Mouse (Mus musculus) heart, adult 11 months (tissue): ENCODE measurements at regions not wholly inside any gene's neighbourhood (a gene's known extent, or its start where the extent isn't known, plus 50 kb on each side); places are given as distances from the start of the nearest gene placed in this dataset.

Experiments used
- DNase-seq: peaks from one replicate; pipeline ENCODE4 v3.0.0; 2022

GRCm38 (mm10) chr3:131940896-131941295 is 144.2 kb upstream of the Dkk2 start:
- DNase-seq = no peak

- no peak for DNase-seq
Measured at GRCm38 (mm10) chr3:131941961-131942753, 142.9 kb upstream of the Dkk2 start.

- DNase-seq = peak; percentile 51
Measured at GRCm38 (mm10) chr3:131943436-131943835, 141.7 kb upstream of the Dkk2 start.

- DNase-seq = peak; percentile 70
Measured at GRCm38 (mm10) chr3:131955771-131956170, 129.3 kb upstream of the Dkk2 start.

GRCm38 (mm10) chr3:131960636-131961035 is 124.5 kb upstream of the Dkk2 start:
- DNase-seq = no peak

- no peak for DNase-seq
Measured at GRCm38 (mm10) chr3:131961571-131961970, 123.5 kb upstream of the Dkk2 start.

GRCm38 (mm10) chr3:131962870-131963269 is 122.2 kb upstream of the Dkk2 start:
- peak; percentile 46 for DNase-seq

GRCm38 (mm10) chr3:131964952-131965351 is 120.1 kb upstream of the Dkk2 start:
- DNase-seq = peak; percentile 52

GRCm38 (mm10) chr3:131965456-131966160 is 119.5 kb upstream of the Dkk2 start:
- DNase-seq = peak; percentile 41

- DNase-seq = no peak
Measured at GRCm38 (mm10) chr3:131967288-131967687, 117.8 kb upstream of the Dkk2 start.

GRCm38 (mm10) chr3:131970827-131971226 is 114.3 kb upstream of the Dkk2 start:
- no peak for DNase-seq

- DNase-seq = peak; percentile 90
Measured at GRCm38 (mm10) chr3:131975940-131976628, 109.0 kb upstream of the Dkk2 start.

GRCm38 (mm10) chr3:131983292-131983691 is 101.8 kb upstream of the Dkk2 start:
- no peak for DNase-seq

GRCm38 (mm10) chr3:131998838-131999613 is 86.1 kb upstream of the Dkk2 start:
- DNase-seq = no peak

- no peak for DNase-seq
Measured at GRCm38 (mm10) chr3:132006191-132006590, 78.9 kb upstream of the Dkk2 start.

- no peak for DNase-seq
Measured at GRCm38 (mm10) chr3:132006912-132007311, 78.2 kb upstream of the Dkk2 start.

- no peak for DNase-seq
Measured at GRCm38 (mm10) chr3:132007356-132007755, 77.7 kb upstream of the Dkk2 start.

- no peak for DNase-seq
Measured at GRCm38 (mm10) chr3:132015205-132015604, 69.9 kb upstream of the Dkk2 start.

GRCm38 (mm10) chr3:132017485-132018261 is 67.4 kb upstream of the Dkk2 start:
- DNase-seq = no peak

GRCm38 (mm10) chr3:132018505-132018904 is 66.6 kb upstream of the Dkk2 start:
- DNase-seq = no peak

- DNase-seq = no peak
Measured at GRCm38 (mm10) chr3:132022032-132022431, 63.1 kb upstream of the Dkk2 start.

- DNase-seq = no peak
Measured at GRCm38 (mm10) chr3:132023342-132023741, 61.8 kb upstream of the Dkk2 start.
